In the genomic region with DNA sequence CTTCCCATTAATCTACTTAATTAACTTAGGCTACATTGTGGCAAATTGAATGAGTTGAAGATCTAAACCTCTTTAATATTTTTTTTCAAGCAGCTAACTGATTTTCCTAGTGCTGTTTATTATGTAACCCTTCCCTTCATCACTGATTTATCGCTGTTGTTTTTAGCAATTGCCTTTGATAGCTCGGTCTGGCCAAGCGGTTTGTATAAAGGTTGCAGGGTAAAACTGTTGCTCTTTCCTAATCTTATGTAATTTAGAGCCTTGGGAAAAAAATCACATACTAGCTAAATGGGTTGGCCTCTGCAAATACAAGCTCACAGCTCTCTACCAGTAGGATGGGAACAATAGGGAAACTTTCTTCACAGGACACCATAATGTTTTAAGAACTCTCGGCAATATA, we compare ENCODE assay signal across 21 mouse cellular contexts.
DNase-seq lines count a peak whose midpoint lies in the region; TF ChIP-seq lines count a peak whose summit lies in the region.
"Had no signal": no experiment of that assay in that cellular context is flagged by ENCODE, and none has a peak within 500 bp of the region (broad histone marks: within the 10 kb centered on the region; RNA-seq: fewer than 3 reads in every experiment).

No protein-coding gene starts in this region.

- H3K4me1 ChIP-seq in kidney, adult 2 months (ENCODE audit: control insufficient read depth, insufficient read depth, low read length) = no peaks in the 10 kb centered on the region
- H3K4me1 ChIP-seq: forebrain, embryonic 10.5 days; hindbrain, embryonic 10.5 days had no signal

- WGBS in kidney, adult 2 months = 69% methylated on average over 4 of the region's 4 CpGs

- H3K27ac ChIP-seq in kidney, adult 2 months (ENCODE audit: insufficient read depth, low read depth, low read length) = no peak overlapping the region
- peak overlapping the region; percentile 57; the same call in 1 of the 2 replicates for H3K27ac ChIP-seq in layer of hippocampus, adult 2 months
- H3K27ac ChIP-seq: embryonic facial prominence, embryonic 15.5 days; forebrain, embryonic 10.5 days; gastrocnemius, adult 2 months; hindbrain, embryonic 10.5 days; hindbrain, embryonic 14.5 days had no signal

- DNase-seq in adrenal gland, adult (ENCODE audit: inconsistent age in 2 of 2, low spot score in 1 of 2) = peak; percentile 43 to 85
- no peak for DNase-seq in adrenal gland, postnatal 4 days (ENCODE audit: low spot score in 2 of 2)
- peak; percentile 19 for DNase-seq in kidney, adult 2 months
- DNase-seq in kidney, adult 11 months = no peak
- DNase-seq in layer of hippocampus, adult 2 months (ENCODE audit: low spot score in 2 of 2) = no peak
- no peak for DNase-seq in layer of hippocampus, adult 9-11 months
- peak; percentile 90 for DNase-seq in adipocyte (ENCODE audit: low spot score)
- DNase-seq: B cell, adult 2 months; cerebellum, adult 11 months; cerebellum, adult 8-10 months; cerebellum, postnatal 14 days; embryo, embryonic 11 days; gastrocnemius, adult 2 months; gastrocnemius, postnatal 25 days had no signal

- no peak for TF ChIP-seq POLR2A in kidney, adult 2 months (IDR thresholded peaks at IDR 0.05; ENCODE audit: low read depth, low read length)

- no peak for TF ChIP-seq CTCF in kidney, adult 2 months (conservative IDR thresholded peaks at IDR 0.05; ENCODE audit: insufficient read depth, insufficient read length, low read depth, low read length)
- TF ChIP-seq CTCF in layer of hippocampus, adult 2 months (conservative IDR thresholded peaks at IDR 0.05) = no peak

- no peaks in the 10 kb centered on the region for H3K36me3 ChIP-seq in kidney, adult 2 months (ENCODE audit: control insufficient read depth, insufficient read depth, low read length)
- H3K36me3 ChIP-seq: embryonic facial prominence, embryonic 15.5 days; forebrain, embryonic 10.5 days; G1E; heart, embryonic 12.5 days; hindbrain, embryonic 10.5 days had no signal

- no peaks in the 10 kb centered on the region for H3K27me3 ChIP-seq in kidney, adult 2 months (replicated peaks; ENCODE audit: control insufficient read depth, insufficient read depth, low read length)
- H3K27me3 ChIP-seq: embryonic facial prominence, embryonic 15.5 days; heart, embryonic 12.5 days had no signal

- H3K4me3 ChIP-seq in kidney, adult 2 months (ENCODE audit: insufficient read depth, low read depth, low read length) = no peak overlapping the region
- H3K4me3 ChIP-seq in layer of hippocampus, adult 2 months = no peak overlapping the region
- H3K4me3 ChIP-seq: embryonic facial prominence, embryonic 15.5 days; erythroblast, embryonic 14.5 days; forebrain, embryonic 10.5 days; gastrocnemius, adult 2 months; heart, embryonic 12.5 days; hindbrain, embryonic 10.5 days had no signal

Comparison
In these comparisons a context has a peak if more than half of its experiments do, and no peak if none do; other contexts are left out.
1. DNase-seq: peak in adrenal gland, adult (2 of 2), kidney, adult 2 months (single experiment) and adipocyte (single experiment); none in adrenal gland, postnatal 4 days (0 of 2), kidney, adult 11 months (single experiment), layer of hippocampus, adult 2 months (0 of 2) and layer of hippocampus, adult 9-11 months (single experiment).